Mouse (Mus musculus) left cerebral cortex, adult 2 months (tissue): ENCODE data around the gene Atp5h. TPM values are rescaled to one million over a fixed set of nuclear protein-coding genes. Genes with fewer than 3 reads are reported as not detected.
"Not testable (repeated sequence)": the region's sequence is repeated elsewhere in the genome, so short reads cannot be mapped to it uniquely, and the experiment has no call there.

Experiments used
- DNase-seq, 2 experiments: peaks; one replicate each; pipeline ENCODE4 v3.0.0; 2021 to 2022; ENCODE audit warnings: low spot score in 2 of 2, mixed read lengths in 1 of 2; ENCODE audit errors: extremely low spot score in 1 of 2
- H3K27ac ChIP-seq: fragments of 200-600 bp; 2 replicates; pipeline ENCODE4 v1.8.1; 2022
- H3K4me3 ChIP-seq: fragments of 200-600 bp; 2 replicates; pipeline ENCODE4 v1.8.1; 2022
- CTCF ChIP-seq: fragments of 200-600 bp; IDR thresholded peaks from 2 replicates; pipeline ENCODE4 v1.8.1; 2022; ENCODE audit warnings: antibody characterized with exemption, mild to moderate bottlenecking, moderate library complexity
- intact Hi-C: fragments of 180-260 bp; cut with DNase I; formaldehyde crosslinking; loops from one replicate; pipeline ENCODE4 v1.15.1; 2025
- long read RNA-seq, 2 experiments: library from polyadenylated mRNA; stranded (forward); transcript quantifications; one replicate each; pipeline ENCODE4 v2.0.0; 2021; ENCODE audit warnings: borderline mapping rate in 2 of 2
- total RNA-seq, 2 experiments: library from RNA; stranded (reverse); gene quantifications; 2 replicates each; pipeline ENCODE4 v1.2.3; 2021

Gene Atp5h
- 100 to 1,000 TPM; 436 to 465 TPM for total RNA-seq
- long read RNA-seq, experiment 1, transcript Atp5h-201 (6 exons, 625 nt) = major isoform, 111 of 139 reads
- long read RNA-seq, experiment 1, transcript Atp5h-204 (4 exons, 510 nt) = minor isoform, 8 of 139 reads
- long read RNA-seq, experiment 1, transcript Atp5h-208 (5 exons, 486 nt) = minor isoform, 7 of 139 reads
- long read RNA-seq, experiment 1, transcript Atp5h-207 (3 exons, 420 nt) = minor isoform, 8 of 139 reads
- long read RNA-seq, experiment 1, partial matches to known transcripts = 0 of 139 reads
- long read RNA-seq, experiment 1, other reads (novel, unspliced or antisense) = 4 of 139 reads
- long read RNA-seq, experiment 2, transcript Atp5h-201 (6 exons, 625 nt) = major isoform, 66 of 84 reads
- long read RNA-seq, experiment 2, transcript Atp5h-208 (5 exons, 486 nt) = minor isoform, 6 of 84 reads
- long read RNA-seq, experiment 2, partial matches to known transcripts = 2 of 84 reads
- long read RNA-seq, experiment 2, other reads (novel, unspliced or antisense) = 8 of 84 reads

DNA sequence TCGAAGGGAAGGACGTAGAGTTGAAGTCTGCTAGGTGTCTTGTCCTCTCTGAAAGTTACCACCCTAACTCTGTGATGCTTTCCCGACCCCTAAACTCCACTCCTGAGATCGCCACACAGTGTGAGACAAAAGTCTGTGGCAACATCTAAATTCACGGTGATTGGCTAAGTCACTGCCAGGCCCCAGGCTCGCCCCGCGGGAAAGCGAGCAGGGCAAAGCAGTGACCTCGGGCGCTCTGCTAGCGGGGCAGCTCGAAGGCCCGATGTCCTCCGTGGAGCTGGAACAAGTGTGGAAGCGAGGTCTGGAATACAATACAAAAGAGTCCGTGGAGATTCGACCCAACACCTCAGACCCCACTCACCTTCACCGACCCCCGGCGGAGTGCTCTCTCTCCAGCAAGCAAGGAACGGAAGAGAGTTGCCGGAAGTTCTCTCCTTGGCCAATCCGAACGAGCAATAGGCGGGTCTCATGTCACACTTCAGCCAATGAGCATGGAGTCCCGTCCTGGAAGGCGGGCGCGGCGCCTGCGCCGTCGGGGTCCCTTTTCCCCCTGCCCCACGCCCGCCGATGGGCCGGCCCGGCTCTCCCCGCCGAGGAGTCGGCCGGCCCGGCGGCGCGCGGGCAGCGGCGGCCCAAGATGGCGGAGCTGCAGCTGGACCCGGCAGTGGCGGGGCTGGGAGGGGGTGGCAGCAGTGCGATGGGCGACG is at the start of gene Atp5h, which contains the start of gene Kctd2:
TSS of gene Atp5h (minus strand) at position 432 of the 707 bp plus-strand sequence.
TSS of gene Kctd2 (plus strand) at position 598 of the 707 bp plus-strand sequence.
- H3K27ac ChIP-seq = peak within 1 kb of the TSS; percentile 93
- TF ChIP-seq CTCF = no peak
- intact Hi-C loops = loop anchor here (2.0 kb wide), 1 partner anchor 55 kb away; the partner anchor contains the start of gene Armc7
- H3K4me3 ChIP-seq = peak within 1 kb of the TSS; percentile 94
- peak; percentile 93 to 94 for DNase-seq

DNA sequence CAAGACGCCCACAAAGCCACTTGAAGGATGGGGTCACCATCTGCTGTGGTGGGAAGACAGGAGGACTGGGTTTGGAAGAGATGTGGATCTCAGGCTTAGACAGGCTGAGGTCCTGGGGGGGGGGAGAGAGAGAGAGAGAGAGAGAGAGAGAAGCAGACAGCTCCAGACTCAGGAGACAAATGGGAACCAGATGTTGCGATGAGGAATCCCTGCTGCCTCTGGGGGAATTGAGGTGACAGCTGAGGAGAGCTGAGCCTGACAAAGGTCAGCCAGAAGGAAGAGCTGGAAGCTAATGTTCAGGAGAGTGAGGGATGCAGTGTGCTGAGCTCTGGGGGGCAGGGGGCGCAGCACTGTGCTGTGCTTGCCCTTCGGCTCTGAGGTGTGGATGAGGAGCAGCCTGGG is 47.5 kb upstream of the Atp5h start:
- intact Hi-C loops = no loop called here
- H3K27ac ChIP-seq = no peak overlapping the region
- H3K4me3 ChIP-seq = no peak overlapping the region
- no peak for DNase-seq
- no peak for TF ChIP-seq CTCF

DNA sequence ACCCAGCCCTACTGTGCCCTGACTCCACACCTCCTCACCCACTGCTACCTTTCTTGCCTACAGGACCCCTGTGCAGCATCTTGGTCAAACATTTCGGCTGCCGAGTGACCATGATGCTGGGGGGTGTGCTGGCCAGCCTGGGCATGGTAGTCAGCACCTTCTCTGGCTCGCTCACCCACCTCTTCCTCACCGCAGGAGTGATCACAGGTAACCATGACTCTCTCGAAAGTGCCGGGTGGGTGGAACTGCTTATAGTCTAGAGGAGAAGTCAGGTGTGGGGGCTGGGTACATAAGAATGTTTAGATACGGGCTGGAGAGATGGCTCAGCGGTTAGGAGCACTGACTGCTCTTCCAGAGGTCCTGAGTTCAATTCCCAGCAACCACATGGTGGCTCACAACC is 45.1 kb upstream of the Atp5h start:
- intact Hi-C loops = no loop called here
- DNase-seq = no peak
- Histone ChIP-seq H3K4me3 (no peak overlapping the region), H3K27ac (no peak overlapping the region)
- no peak for TF ChIP-seq CTCF

DNA sequence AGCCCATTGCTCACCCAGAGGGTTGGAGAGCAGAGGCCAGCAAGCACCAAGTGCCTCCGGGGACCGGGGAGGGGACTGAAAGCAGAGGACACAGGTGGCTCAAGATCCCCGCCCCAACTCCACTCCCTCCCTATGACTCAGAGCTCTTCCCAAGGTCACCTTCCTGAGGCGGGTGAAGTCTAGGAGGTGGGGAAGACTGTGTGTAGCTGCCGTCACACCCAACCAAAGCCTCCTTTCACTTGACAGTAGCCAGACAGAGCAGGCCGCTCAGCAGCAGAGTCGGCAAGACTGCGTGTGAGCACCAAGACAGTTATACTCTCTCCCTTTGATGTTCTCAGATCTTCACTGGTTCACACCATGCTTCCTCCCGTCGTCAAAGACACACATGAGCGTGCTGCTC is 43.6 kb upstream of the Atp5h start:
- intact Hi-C loops = no loop called here
- no peak overlapping the region for H3K27ac ChIP-seq
- H3K4me3 ChIP-seq = no peak overlapping the region
- TF ChIP-seq CTCF = no peak
- no peak for DNase-seq

DNA sequence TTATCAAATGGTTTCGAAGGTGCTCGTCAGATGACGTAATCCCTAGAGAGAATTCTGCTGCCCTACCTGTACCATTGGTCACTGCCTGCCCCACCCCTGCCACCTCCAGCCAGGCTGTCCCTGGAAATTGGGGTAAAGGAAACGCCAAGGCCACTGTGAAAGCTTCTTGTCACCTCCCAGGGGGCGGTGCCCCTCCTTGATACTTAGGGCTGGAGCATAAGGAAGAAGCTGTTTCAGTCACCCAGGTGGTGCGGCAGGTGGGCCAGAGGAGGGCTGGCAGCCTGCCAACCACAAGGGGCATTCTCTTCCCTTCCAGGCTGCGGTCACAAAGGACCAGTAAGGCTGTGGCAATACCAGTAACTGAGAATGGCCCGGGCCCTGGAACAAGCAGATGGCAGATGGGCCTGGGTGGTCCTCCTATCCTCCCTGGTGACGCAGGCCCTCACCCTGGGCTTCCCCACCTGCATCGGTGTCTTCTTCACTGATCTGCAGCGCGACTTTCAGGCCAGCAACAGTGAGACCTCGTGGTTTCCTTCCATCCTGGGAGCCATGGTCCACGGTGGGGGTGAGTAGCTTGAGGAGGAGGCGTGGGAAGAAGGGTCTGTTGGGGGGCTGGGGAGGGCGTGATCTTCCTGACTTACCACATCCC is 42.6 kb upstream of the Atp5h start, which contains the start of gene Slc16a5:
TSS of gene Slc16a5 (plus strand) at position 232 of the 649 bp plus-strand sequence.
- DNase-seq = no peak
- no peak within 1 kb of the TSS for H3K4me3 ChIP-seq
- TF ChIP-seq CTCF = no peak
- intact Hi-C loops = no loop called here
- no peak within 1 kb of the TSS for H3K27ac ChIP-seq

DNA sequence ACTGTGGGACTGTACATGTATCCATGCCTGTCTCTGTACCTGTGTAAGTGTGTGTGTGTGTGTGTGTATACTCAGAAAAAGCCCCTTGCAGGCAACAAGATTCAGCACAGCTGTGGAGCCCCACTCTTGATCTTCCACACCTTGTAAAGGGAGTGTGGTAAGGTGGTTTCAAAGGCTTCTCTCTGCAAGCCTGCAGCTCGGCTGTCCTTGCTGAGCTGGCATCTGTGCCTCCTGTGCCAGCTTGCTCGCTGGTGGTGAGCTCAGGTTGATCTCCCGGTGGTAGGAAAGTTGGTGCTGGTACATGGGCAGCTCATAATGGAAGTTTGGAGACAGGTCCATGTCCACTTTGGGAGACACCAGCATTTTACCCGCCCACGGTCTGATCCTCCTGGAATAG is 42.1 kb upstream of the Atp5h start:
- intact Hi-C loops = no loop called here
- no peak for TF ChIP-seq CTCF
- no peak for DNase-seq
- no peak overlapping the region for H3K27ac ChIP-seq
- no peak overlapping the region for H3K4me3 ChIP-seq

DNA sequence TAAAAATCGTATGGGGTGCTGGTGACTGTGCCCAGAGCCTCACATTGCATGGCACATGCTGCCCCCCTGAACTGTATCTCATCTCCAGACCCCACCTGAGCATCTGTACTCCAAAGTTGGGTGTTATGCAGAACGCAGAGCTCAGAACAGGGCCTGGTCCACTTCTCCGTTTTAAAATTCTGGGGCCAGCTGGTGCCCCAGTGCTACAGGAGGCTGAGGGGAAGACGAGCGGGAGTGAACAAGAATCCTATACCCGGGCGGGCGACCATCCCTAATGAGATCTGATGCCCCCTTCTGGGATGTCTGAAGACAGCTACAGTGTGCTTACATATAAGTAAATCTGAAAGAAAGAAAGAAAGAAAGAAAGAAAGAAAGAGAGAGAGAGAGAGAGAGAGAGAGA is 41.2 kb upstream of the Atp5h start:
- TF ChIP-seq CTCF = no peak; the same call in none of the 2 replicates
- H3K27ac ChIP-seq = no peak overlapping the region
- DNase-seq = no peak
- intact Hi-C loops = no loop called here
- no peak overlapping the region for H3K4me3 ChIP-seq

DNA sequence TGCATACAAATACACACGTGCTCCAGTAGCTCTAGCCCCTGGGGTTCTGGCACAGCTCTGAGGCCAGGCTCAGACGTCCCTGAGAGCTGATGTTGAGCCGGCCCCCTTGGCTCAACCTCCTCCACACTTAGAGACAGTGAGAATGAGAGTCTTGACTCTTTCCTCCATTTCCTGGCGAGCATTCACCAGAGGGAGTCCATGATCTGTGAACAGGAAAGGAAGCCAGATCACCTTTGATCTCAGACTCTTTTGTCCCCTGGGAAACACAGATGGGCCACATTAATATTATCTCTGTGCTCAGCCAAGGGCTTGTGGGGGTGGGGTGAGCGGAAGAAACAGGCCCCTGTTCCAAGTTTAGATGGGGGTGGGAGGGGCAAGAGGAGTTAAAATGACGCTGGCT is 37.6 kb upstream of the Atp5h start:
- no peak for TF ChIP-seq CTCF
- DNase-seq = no peak
- intact Hi-C loops = no loop called here

DNA sequence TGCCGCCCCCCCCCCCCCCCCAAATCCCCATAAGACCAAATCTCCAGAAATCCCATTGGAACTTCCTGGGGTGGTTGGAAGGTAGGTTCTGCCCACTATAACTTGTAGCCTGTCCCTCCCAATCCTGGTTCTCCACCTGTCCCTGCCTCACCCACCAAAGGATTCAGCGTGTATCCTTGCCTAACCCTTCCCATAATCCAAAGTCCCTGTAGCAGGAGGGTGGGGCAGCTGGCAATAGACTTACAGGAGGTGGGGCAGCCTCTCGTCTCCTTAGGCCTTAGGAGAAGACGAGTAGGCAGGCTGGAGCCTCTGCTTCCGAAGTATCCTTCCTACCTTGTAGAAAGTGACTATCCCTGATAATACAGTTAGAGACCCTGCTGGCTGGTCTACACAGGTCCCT is 36.4 kb upstream of the Atp5h start:
- no peak for TF ChIP-seq CTCF
- no peak for DNase-seq
- intact Hi-C loops = no loop called here
- H3K4me3 ChIP-seq = no peak overlapping the region
- no peak overlapping the region for H3K27ac ChIP-seq

More for the DNA sequence above, 37.6 kb upstream of the Atp5h start:
- Histone ChIP-seq H3K4me3 (no peak overlapping the region), H3K27ac (no peak overlapping the region)

DNA sequence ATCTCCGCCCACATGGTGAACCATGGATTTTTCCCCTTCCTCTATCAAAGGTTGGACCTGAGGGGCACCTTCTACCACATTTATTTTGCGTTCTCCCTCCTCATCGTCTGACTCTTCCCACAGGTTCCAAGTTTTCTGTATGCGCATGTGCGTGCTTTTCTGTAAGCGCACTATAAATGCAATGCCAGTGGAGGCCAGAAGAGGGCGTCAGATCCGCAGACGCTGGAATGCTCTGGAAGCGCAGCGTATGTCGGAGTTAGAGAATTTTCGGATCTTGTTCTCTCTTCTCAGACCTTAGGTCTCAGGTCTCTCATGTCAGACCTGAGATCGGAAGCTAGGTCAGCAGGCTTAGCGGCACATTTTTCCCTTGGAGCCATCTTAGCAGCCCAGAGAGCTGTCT is 35.9 kb upstream of the Atp5h start:
- intact Hi-C loops = no loop called here
- no peak for DNase-seq
- TF ChIP-seq CTCF = no peak; the same call in 1 of the 2 replicates
- Histone ChIP-seq H3K27ac (no peak overlapping the region), H3K4me3 (no peak overlapping the region)

DNA sequence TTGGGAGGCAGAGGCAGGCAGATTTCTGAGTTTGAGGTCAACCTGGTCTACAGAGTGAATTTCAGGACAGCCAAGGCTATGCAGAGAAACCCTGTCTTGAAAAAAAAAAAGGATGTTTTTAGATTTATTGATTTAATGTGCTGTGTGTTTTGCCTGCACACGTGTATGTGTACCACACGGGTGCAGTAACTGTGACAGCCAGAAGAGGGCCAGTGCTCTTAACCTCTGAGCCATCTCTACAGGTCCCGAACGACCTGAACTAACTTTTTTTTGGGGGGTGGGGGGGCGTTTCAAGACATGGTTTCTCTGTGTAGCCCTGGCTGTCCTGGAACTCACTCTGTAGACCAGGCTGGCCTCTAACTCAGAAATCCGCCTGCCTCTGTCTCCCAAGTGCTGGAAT is 35.1 kb upstream of the Atp5h start:
- H3K27ac ChIP-seq, H3K4me3 ChIP-seq, intact Hi-C loops, DNase-seq: not testable (repeated sequence)

DNA sequence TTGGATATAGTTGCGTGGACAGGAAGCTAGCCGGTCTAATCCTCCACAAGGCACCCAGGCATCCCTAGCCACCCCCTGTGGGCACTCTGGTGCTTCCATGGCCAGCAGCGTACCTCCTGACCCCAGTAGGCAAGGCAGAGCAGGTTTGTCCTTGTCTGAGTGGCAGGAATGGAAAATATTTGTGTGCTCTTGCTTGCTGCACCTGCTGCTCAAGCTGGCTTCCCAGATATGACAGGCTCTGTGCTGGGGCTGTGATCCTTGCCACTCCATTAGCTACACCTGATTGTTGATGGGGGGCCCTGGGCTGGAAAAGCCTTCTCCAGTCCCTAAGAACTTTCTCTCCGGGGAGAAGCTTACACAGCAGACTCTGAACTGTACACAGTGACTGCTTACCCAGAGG is 33.5 kb upstream of the Atp5h start:
- Histone ChIP-seq H3K27ac (no peak overlapping the region), H3K4me3 (no peak overlapping the region)
- intact Hi-C loops = no loop called here
- DNase-seq = no peak
- no peak for TF ChIP-seq CTCF
